Comparison of ENCODE assay signal across 7 mouse cellular contexts in the genomic region with DNA sequence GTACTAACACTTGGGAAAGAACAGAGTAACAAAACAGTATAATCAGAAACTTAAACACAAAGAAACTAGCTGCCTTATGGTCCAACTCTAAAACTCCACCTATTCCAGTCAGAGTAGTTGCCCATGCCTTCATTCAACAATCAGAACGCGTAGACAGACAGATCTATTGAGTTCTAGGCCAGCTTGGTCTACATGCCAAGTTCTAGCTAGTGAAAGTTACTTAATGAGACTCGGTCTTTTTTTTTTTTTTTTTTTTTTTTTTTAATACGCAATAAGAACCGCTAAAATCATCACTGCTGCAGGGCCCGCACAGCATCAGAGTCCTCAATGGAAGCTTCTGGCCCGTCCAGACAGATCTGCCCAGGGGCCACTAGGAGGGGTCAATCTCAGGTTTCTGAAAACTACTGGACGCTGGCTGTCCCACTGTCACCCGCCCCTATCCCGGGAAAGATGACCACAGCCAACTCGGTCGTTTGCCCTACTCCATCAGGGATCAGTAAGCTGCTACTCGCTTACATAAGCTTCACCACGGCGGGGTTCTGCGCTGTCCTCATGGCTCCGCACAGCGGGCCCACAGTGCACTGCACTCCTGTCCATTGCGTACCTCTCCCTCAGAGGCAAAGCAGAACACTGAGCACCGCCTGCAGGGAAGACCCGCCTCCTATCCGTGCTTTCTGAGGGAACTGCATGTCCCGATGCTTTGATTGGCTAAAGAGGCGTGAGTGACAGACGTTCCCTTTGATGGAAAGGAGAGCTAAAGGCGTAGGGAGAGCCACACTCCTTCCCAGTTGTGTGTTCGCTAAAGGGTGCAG. TPM values are rescaled to one million over a fixed set of nuclear protein-coding genes. Genes with fewer than 3 reads are reported as not detected.
DNase-seq lines count a peak whose midpoint lies in the region; ATAC-seq lines count a peak whose summit lies in the region.

A gene (plus strand): TSS at position 795 of the 812 bp plus-strand sequence.

- peak; percentile 97 for DNase-seq in adrenal gland, adult 8-10 months
- peak; percentile 89 for DNase-seq in embryo, embryonic 9.5 days (ENCODE audit: extremely low spot score)
- peak; percentile 73 to 88 for DNase-seq in gastrocnemius, postnatal 4 days (ENCODE audit: low spot score in 2 of 2)
- peak; percentile 95 to 96 for DNase-seq in left cerebral cortex, postnatal 36 days (ENCODE audit: low spot score in 2 of 2)
- peak; percentile 98 for DNase-seq in midbrain, embryonic 11.5 days (ENCODE audit: low spot score, missing footprints)
- DNase-seq in skeletal muscle tissue, adult 2 months (ENCODE audit: low read depth, low spot score), result peak; percentile 97

- peaks cover 14% of the 10 kb centered on the region for H3K36me3 ChIP-seq in intestine, embryonic 16.5 days (ENCODE audit: control insufficient read depth, insufficient read depth, low read length)
- H3K36me3 ChIP-seq in midbrain, embryonic 11.5 days (ENCODE audit: control insufficient read depth, insufficient read depth, low read length), result peaks cover 14% of the 10 kb centered on the region

- H3K9me3 ChIP-seq in intestine, embryonic 16.5 days (ENCODE audit: control insufficient read depth, low read length), result no peaks in the 10 kb centered on the region; the same call in 1 of the 2 replicates
- H3K9me3 ChIP-seq in midbrain, embryonic 11.5 days (ENCODE audit: control insufficient read depth, low read length), result peaks cover 10% of the 10 kb centered on the region; the same call in 1 of the 2 replicates

- H3K27ac ChIP-seq in intestine, embryonic 16.5 days (ENCODE audit: low read length), result peak within 1 kb of the TSS; percentile 94
- H3K27ac ChIP-seq in midbrain, embryonic 11.5 days (ENCODE audit: low read depth, low read length), result peak within 1 kb of the TSS; percentile 94

- H3K4me1 ChIP-seq in intestine, embryonic 16.5 days (ENCODE audit: control insufficient read depth, insufficient read depth, low read length), result no peaks in the 10 kb centered on the region
- H3K4me1 ChIP-seq in midbrain, embryonic 11.5 days (ENCODE audit: control insufficient read depth, insufficient read depth, low read length), result peaks cover 4% of the 10 kb centered on the region; the same call in 1 of the 2 replicates

- intact Hi-C loops in left cerebral cortex, postnatal 36 days (cut with DNase I), result loop anchor here (2.0 kb wide), 2 partner anchors 134 to 240 kb away; a partner anchor contains a TSS

- no peaks in the 10 kb centered on the region for H3K27me3 ChIP-seq in intestine, embryonic 16.5 days (replicated peaks; ENCODE audit: control insufficient read depth, insufficient read depth, low read length)
- H3K27me3 ChIP-seq in midbrain, embryonic 11.5 days (ENCODE audit: control insufficient read depth, insufficient read depth, low read length), result no peaks in the 10 kb centered on the region

- H3K9ac ChIP-seq in intestine, embryonic 16.5 days (ENCODE audit: low read depth, low read length), result peak within 1 kb of the TSS; percentile 79
- peak within 1 kb of the TSS; percentile 68 for H3K9ac ChIP-seq in midbrain, embryonic 11.5 days (ENCODE audit: low read length)

- H3K4me3 ChIP-seq in intestine, embryonic 16.5 days (ENCODE audit: low read length), result peak within 1 kb of the TSS; percentile 70
- peak within 1 kb of the TSS; percentile 51 for H3K4me3 ChIP-seq in midbrain, embryonic 11.5 days (ENCODE audit: low read depth, low read length)

- peak; percentile 99 for ATAC-seq in intestine, embryonic 16.5 days
- peak; percentile 96 for ATAC-seq in midbrain, embryonic 11.5 days (ENCODE audit: low FRiP score)

- peak within 1 kb of the TSS; percentile 89 for H3K4me2 ChIP-seq in intestine, embryonic 16.5 days (ENCODE audit: low read depth, low read length)
- peak within 1 kb of the TSS; percentile 85 for H3K4me2 ChIP-seq in midbrain, embryonic 11.5 days

- 2% methylated on average over 27 of the region's 27 CpGs for WGBS in intestine, embryonic 16.5 days
- 2% methylated on average over 27 of the region's 27 CpGs for WGBS in midbrain, embryonic 11.5 days

RNA-seq across cellular contexts. Expression of the gene that starts here (rescaled TPM):
- 10 to 100 TPM; 13.8 to 22.2 (median 17.9) TPM for total RNA-seq in adrenal gland, adult 8-10 months (2022)
- 10 to 100 TPM; 10.2 to 10.6 TPM for total RNA-seq in gastrocnemius, postnatal 4 days (2021)
- polyA plus RNA-seq in intestine, embryonic 16.5 days (2015; fragmentation: Nextera tagmentation; extraction: Ambion mirVana), result 6.4 and 7.3 TPM in 2 replicates
- 10 to 100 TPM; 34.1 to 38.8 TPM for total RNA-seq in left cerebral cortex, postnatal 36 days (2021)
- 18.7 and 22.6 TPM in 2 replicates for polyA plus RNA-seq in midbrain, embryonic 11.5 days (2014; fragmentation: Nextera tagmentation; extraction: Ambion mirVana)

Comparison
In these comparisons a context has a peak if more than half of its experiments do, and no peak if none do; other contexts are left out.
1. Peak in every context shown above with its lines: DNase-seq, ATAC-seq, H3K4me3 ChIP-seq and H3K27ac ChIP-seq.